Mouse (Mus musculus) cortical plate, adult 2 months (tissue): ENCODE results near the gene Sgce.

Experiments used
- CTCF ChIP-seq: fragments of 200-500 bp; IDR thresholded peaks from 2 replicates; pipeline ENCODE4 v1.5.1; 2011; ENCODE audit warnings: mild to moderate bottlenecking, control low read depth, low read length; ENCODE audit not compliant: insufficient read depth; ENCODE audit errors: extremely low read depth
- POLR2A ChIP-seq: fragments of 200-500 bp; IDR thresholded peaks from 2 replicates; pipeline ENCODE4 v1.6.1; 2011; ENCODE audit warnings: mild to moderate bottlenecking, low read length, control low read depth; ENCODE audit not compliant: insufficient read depth; ENCODE audit errors: extremely low read depth

GRCm38 (mm10) chr6:4634804-4635203 is 112.2 kb downstream of the Sgce start:
- TF ChIP-seq POLR2A = no peak
- TF ChIP-seq CTCF = no peak
